Mouse (Mus musculus) gastrocnemius, adult 2 months (tissue): ENCODE data around the gene Clic1. TPM values are rescaled to one million over a fixed set of nuclear protein-coding genes. Genes with fewer than 3 reads are reported as not detected.
"Not testable (repeated sequence)": the region's sequence is repeated elsewhere in the genome, so short reads cannot be mapped to it uniquely, and the experiment has no call there.

Experiments used
- DNase-seq: peaks from one replicate; pipeline ENCODE4 v3.0.0; 2022
- H3K27ac ChIP-seq: fragments of 200-600 bp; 2 replicates; pipeline ENCODE4 v1.8.1; 2022; ENCODE audit warnings: mild to moderate bottlenecking
- H3K4me3 ChIP-seq: fragments of 200-600 bp; 2 replicates; pipeline ENCODE4 v1.8.1; 2022; ENCODE audit warnings: mild to moderate bottlenecking, moderate library complexity
- CTCF ChIP-seq: fragments of 200-600 bp; IDR thresholded peaks from 2 replicates; pipeline ENCODE4 v1.8.1; 2022; ENCODE audit warnings: antibody characterized with exemption, mild to moderate bottlenecking, moderate library complexity
- intact Hi-C: fragments of 180-260 bp; cut with DNase I; formaldehyde crosslinking; loops from one replicate; pipeline ENCODE4 v1.15.1; 2025
- long read RNA-seq, 2 experiments: library from polyadenylated mRNA; stranded (forward); transcript quantifications; one replicate each; pipeline ENCODE4 v2.0.0; 2021
- total RNA-seq, 2 experiments: library from RNA; stranded (reverse); gene quantifications; 2 replicates each; pipeline ENCODE4 v1.2.3; 2021

The Clic1 gene
- 10 to 100 TPM in 1 of 2 experiments, 1 to 10 TPM in 1; 7.2 to 11.3 TPM for total RNA-seq
- long read RNA-seq, experiment 1, partial matches to known transcripts = 1 of 5 reads
- long read RNA-seq, experiment 1, other reads (novel, unspliced or antisense) = 0 of 5 reads
- long read RNA-seq, experiment 2, transcript Clic1-201 (6 exons, 1,466 nt) = major isoform, 5 of 6 reads
- long read RNA-seq, experiment 2, partial matches to known transcripts = 1 of 6 reads
- long read RNA-seq, experiment 2, other reads (novel, unspliced or antisense) = 0 of 6 reads

DNA sequence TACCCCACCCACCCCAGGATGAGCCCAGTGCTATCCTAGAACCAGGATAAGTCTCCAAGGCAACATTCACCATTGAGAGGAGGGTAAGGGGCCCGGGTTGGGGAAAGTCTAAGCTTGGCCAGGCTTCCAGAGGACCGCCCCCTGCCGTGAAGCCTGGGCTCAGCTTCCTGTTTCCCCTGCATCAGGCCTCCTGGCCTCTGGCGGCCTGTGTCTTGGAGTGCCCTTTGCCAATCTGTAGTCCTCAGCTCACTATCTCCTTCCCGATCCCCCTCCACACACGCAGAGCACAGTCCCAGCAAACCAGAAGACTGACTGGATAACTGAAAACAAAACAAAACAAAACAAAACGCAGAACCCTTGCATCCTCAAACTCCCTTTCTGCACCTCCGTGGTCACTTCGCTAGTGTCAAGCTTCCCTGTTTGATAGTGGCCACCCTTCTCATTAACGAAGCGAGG lies at the start of gene Clic1:
Clic1 (plus strand) TSS at position 406 of the 456 bp plus-strand sequence.
- peak within 1 kb of the TSS; percentile 91 for H3K27ac ChIP-seq
- DNase-seq = peak; percentile 61
- intact Hi-C loops = no loop called here
- peak within 1 kb of the TSS; percentile 82 for H3K4me3 ChIP-seq
- peak; percentile 13; the same call in 1 of the 2 replicates for TF ChIP-seq CTCF

GRCm38 (mm10) chr17:35000717-35001451 lies 48.9 kb upstream of the Clic1 start, which contains the start of gene Vars:
Gene Vars (plus strand): TSS chr17:35000987.
- peak within 1 kb of the TSS; percentile 99 for H3K27ac ChIP-seq
- no peak for TF ChIP-seq CTCF
- intact Hi-C loops = no loop called here
- DNase-seq = peak; percentile 92
- H3K4me3 ChIP-seq = peak within 1 kb of the TSS; percentile 96

DNA sequence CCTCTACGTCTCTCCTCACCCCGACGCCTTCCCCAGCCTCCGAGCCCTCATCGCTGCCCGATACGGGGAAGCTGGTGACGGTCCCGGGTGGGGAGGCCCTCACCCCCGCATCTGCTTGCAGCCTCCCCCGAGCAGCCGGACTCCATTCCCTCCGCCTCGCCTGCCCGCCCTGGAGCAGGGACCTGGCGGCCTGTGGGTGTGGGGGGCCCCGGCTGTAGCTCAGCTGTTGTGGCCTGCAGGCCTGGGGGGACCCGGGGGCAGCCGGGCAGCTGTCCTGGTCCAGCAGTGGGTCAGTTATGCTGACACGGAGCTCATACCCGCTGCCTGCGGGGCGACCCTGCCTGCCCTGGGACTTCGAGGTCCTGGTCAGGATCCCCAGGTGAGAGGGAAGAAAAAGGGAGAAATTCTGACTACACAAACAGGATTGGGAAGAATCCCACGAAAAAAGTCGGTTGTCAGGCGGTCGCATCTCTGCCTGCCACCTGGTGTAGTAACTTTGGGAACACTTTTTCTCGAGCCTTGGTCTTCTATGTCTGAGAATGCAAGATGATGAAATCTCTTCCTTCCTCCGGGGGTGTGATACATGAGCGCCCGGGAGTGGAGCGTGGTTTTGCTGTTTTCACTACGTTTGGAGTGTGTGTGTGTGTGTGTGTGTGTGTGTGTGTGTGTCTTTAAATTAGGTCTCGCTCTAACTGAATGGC lies 48.2 kb upstream of the Clic1 start:
- TF ChIP-seq CTCF = no peak
- DNase-seq = peak; percentile 47
- intact Hi-C loops = no loop called here
- peak overlapping the region; percentile 99 for H3K27ac ChIP-seq
- H3K4me3 ChIP-seq = peak overlapping the region; percentile 96

DNA sequence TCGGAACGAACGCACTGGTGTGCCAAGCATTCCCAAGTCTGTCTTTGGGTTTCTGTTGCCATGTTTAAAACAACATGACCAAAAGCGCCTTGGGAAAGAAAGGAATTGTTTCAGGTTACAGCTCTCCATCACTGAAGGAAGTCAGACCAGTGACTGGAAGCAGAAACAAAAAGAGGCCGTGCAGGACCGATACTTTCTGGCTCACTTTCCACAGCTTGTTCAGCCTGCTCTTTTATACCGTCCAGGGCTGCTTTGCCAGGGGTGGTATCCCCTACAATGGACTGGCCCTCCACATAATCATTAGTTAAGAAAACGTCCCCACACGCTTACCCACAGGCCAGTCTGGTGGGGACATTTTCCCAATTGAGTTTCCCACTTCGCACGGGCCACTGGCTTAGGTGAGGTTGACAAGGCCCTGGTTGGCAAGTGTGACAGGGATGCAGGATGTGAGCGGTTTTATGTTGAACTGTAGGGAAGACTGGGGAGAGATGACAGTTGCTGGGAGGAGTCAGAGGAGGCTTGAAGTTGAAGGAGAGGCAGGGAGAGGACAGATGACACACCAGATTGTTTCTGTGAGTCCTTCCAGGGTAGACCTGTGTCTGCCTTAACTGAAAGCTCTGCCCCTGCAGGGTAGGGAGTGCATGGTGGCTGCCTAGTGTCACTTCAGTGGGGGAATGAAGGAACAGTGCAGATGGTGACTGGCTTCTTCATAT lies 47.5 kb upstream of the Clic1 start:
- H3K4me3 ChIP-seq = peak overlapping the region; percentile 96
- no peak for DNase-seq
- intact Hi-C loops = no loop called here
- peak overlapping the region; percentile 99 for H3K27ac ChIP-seq
- no peak for TF ChIP-seq CTCF

- no peak for TF ChIP-seq CTCF
- DNase-seq = no peak
- Histone ChIP-seq H3K4me3 (no peak overlapping the region), H3K27ac (no peak overlapping the region)
- intact Hi-C loops = no loop called here
Observed at GRCm38 (mm10) chr17:35003022-35003838, 46.5 kb upstream of the Clic1 start.

DNA sequence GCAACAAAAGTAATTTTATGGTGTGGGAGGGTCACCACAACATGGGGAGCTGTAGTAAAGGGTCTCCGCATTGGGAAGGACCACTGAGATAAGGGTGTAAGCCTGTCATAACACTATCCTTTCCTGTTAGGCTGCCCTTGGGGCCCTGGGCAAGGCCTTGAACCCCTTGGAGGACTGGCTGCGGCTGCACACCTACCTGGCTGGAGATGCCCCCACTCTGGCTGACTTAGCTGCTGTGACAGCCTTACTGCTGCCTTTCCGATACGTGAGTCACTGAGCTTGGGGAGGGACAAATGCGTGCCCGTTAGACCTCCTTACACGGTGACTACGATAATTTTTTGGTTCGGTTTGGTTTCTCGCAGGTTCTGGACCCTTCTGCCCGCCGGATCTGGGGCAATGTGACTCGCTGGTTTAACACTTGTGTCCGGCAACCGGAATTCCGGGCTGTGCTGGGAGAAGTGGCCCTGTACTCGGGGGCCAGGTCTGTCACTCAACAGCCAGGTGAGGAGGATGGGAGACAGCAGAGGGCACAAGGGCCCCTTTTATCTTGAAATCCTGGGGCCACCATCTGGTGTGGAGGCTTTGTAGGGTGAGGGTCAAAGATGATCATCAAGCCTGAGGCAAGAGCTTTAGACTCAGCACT lies 45.6 kb upstream of the Clic1 start:
- no peak for TF ChIP-seq CTCF
- peak; percentile 15 for DNase-seq
- intact Hi-C loops = no loop called here
- Histone ChIP-seq H3K4me3 (no peak overlapping the region), H3K27ac (no peak overlapping the region)

- no peak overlapping the region for H3K4me3 ChIP-seq
- no peak for TF ChIP-seq CTCF
- intact Hi-C loops = no loop called here
- no peak overlapping the region for H3K27ac ChIP-seq
- DNase-seq = peak; percentile 13
Observed at GRCm38 (mm10) chr17:35005158-35005557, 44.6 kb upstream of the Clic1 start.

- intact Hi-C loops, H3K4me3 ChIP-seq, H3K27ac ChIP-seq, DNase-seq: not testable (repeated sequence)
Observed at GRCm38 (mm10) chr17:35005902-35006301, 43.9 kb upstream of the Clic1 start.

DNA sequence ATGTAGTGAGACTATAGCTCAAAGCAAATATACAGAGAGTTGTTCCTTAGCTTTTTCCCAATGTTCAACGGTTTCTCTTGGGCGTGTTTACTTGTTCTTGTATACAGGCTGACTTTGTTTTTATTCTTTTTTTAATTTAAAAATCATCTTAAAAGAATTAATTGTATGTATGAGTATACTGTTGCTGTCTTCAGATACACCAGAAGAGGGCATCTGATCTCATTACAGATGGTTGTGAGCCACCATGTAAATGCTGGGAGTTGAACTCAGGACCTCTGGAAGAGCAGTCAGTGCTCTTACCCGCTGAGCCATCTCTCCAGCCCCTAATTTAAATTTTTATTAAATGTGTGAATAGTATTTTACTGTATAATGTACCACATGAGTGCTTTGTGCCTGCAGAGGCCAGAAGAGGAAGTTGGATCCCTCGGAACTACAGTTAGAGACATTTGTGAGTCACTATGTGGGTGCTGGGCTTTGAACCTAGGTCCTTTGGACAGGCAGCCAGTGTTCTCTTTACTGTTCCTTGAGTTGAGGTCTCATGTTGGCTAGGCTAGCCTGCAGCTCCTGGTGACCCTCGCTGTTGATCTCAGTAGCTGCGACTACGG lies 42.3 kb upstream of the Clic1 start:
- H3K4me3 ChIP-seq = no peak overlapping the region
- no peak overlapping the region for H3K27ac ChIP-seq
- TF ChIP-seq CTCF = peak; percentile 26; the same call in 1 of the 2 replicates
- intact Hi-C loops = no loop called here
- DNase-seq = no peak

DNA sequence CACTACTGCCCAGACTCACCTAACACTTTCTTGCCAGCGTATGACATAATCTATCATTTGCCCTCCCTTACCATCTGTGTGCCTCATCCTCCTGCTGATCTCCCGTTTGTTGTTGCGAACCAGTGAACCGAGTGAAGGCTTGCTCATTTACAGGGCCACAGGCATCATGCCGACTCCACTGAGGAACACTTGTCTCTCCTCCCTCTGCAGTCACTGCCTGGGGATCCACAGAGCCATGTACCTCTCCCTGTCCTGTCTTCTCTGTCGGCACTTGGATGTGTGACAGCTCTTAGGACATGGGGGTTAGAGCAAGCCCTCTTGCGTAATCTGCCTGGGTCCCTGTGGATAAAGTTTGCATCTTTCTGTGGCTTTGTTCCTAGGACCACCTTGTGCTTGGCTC lies 40.2 kb upstream of the Clic1 start:
- TF ChIP-seq CTCF = no peak
- no peak overlapping the region for H3K27ac ChIP-seq
- intact Hi-C loops = no loop called here
- DNase-seq = peak; percentile 22
- no peak overlapping the region for H3K4me3 ChIP-seq

DNA sequence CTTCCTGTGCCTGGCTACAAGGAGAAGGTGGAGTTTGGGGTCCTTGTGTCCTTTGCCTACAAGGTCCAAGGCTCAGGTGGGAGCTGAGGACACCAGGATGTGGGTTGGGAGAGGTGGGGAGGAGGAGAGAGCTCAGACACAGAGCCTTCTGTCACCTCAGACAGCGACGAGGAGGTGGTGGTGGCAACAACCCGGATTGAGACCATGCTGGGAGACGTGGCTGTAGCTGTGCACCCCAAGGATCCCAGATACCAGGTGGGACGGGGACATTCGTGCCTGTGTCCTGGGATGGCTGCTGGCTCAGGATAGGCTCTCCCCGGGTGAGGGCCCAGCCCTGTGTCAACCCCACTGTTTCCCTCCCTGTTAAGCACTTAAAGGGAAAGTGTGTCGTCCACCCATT lies 38.3 kb upstream of the Clic1 start:
- no peak for DNase-seq

More for the DNA sequence above, 38.3 kb upstream of the Clic1 start:
- intact Hi-C loops = no loop called here
- no peak overlapping the region for H3K4me3 ChIP-seq
- no peak overlapping the region for H3K27ac ChIP-seq
- TF ChIP-seq CTCF = no peak
